Mouse (Mus musculus) R1 (cell line): ENCODE measurements around the gene Cntn1.
A peak's percentile ranks its signal among the peaks of the same experiment; 100 is the strongest.

Experiments
- DNase-seq: peaks from one replicate; pipeline ENCODE4 v3.0.0-alpha.2; 2018; ENCODE audit warnings: low read depth, low spot score

Gene Cntn1

GRCm38 (mm10) chr15:92050996-92051352 lies at the start of gene Cntn1:
Gene Cntn1 (plus strand): TSS chr15:92051165.
- DNase-seq, result peak; percentile 79

- no peak for DNase-seq
Observed at GRCm38 (mm10) chr15:92001431-92001830, 49.5 kb upstream of the Cntn1 start.

- no peak for DNase-seq
Observed at GRCm38 (mm10) chr15:92012165-92013083, 38.5 kb upstream of the Cntn1 start.

- DNase-seq, result no peak
Observed at GRCm38 (mm10) chr15:92034111-92034510, 16.9 kb upstream of the Cntn1 start.

GRCm38 (mm10) chr15:92042538-92042937 lies 8.4 kb upstream of the Cntn1 start:
- no peak for DNase-seq

GRCm38 (mm10) chr15:92046042-92046441 lies 4.9 kb upstream of the Cntn1 start:
- DNase-seq, result no peak

GRCm38 (mm10) chr15:92048031-92048430 lies 2.9 kb upstream of the Cntn1 start:
- no peak for DNase-seq

GRCm38 (mm10) chr15:92048531-92048930 lies 2.4 kb upstream of the Cntn1 start:
- no peak for DNase-seq

GRCm38 (mm10) chr15:92051353-92052132 lies 578 bp downstream of the Cntn1 start:
- DNase-seq, result peak; percentile 15

GRCm38 (mm10) chr15:92052133-92052463 lies 1.1 kb downstream of the Cntn1 start:
- no peak for DNase-seq

GRCm38 (mm10) chr15:92057553-92057952 lies 6.6 kb downstream of the Cntn1 start:
- DNase-seq, result no peak

- DNase-seq, result no peak
Observed at GRCm38 (mm10) chr15:92060986-92061385, 10.0 kb downstream of the Cntn1 start.

GRCm38 (mm10) chr15:92079416-92079815 lies 28.5 kb downstream of the Cntn1 start:
- no peak for DNase-seq

GRCm38 (mm10) chr15:92085876-92086275 lies 34.9 kb downstream of the Cntn1 start:
- no peak for DNase-seq

GRCm38 (mm10) chr15:92087691-92088286 lies 36.8 kb downstream of the Cntn1 start:
- DNase-seq, result no peak

GRCm38 (mm10) chr15:92090787-92091186 lies 39.8 kb downstream of the Cntn1 start:
- DNase-seq, result no peak

- DNase-seq, result no peak
Observed at GRCm38 (mm10) chr15:92092041-92092440, 41.1 kb downstream of the Cntn1 start.

GRCm38 (mm10) chr15:92099410-92100174 lies 48.6 kb downstream of the Cntn1 start:
- DNase-seq, result no peak

- no peak for DNase-seq
Observed at GRCm38 (mm10) chr15:92101956-92102355, 51.0 kb downstream of the Cntn1 start.

GRCm38 (mm10) chr15:92112455-92112854 lies 61.5 kb downstream of the Cntn1 start:
- no peak for DNase-seq

- DNase-seq, result no peak
Observed at GRCm38 (mm10) chr15:92132936-92133335, 82.0 kb downstream of the Cntn1 start.

GRCm38 (mm10) chr15:92134254-92134653 lies 83.3 kb downstream of the Cntn1 start:
- DNase-seq, result no peak
